Mouse (Mus musculus) forebrain, embryonic 13.5 days (tissue): ENCODE data around the gene Trappc11. TPM values are rescaled to one million over a fixed set of nuclear protein-coding genes. Genes with fewer than 3 reads are reported as not detected.
A peak's percentile ranks its signal among the peaks of the same experiment; 100 is the strongest.

ENCODE experiments used
- ATAC-seq: fragments of 200-750 bp; cut with Nextera tagmentation; 2 replicates; pipeline ENCODE4 v1.8.0; 2017
- H3K27ac ChIP-seq: fragments of 300-500 bp; sonication (generic); 2 replicates; pipeline ENCODE4 v1.5.1; 2015; ENCODE audit warnings: inconsistent platforms, mild to moderate bottlenecking, moderate library complexity
- H3K27me3 ChIP-seq: fragments of 300-500 bp; sonication (generic); 2 replicates; pipeline ENCODE4 v1.6.1; 2015; ENCODE audit warnings: mild to moderate bottlenecking, inconsistent platforms
- H3K36me3 ChIP-seq: fragments of 300-500 bp; sonication (generic); 2 replicates; pipeline ENCODE4 v1.6.1; 2015; ENCODE audit warnings: mild to moderate bottlenecking, inconsistent platforms; ENCODE audit not compliant: poor library complexity, severe bottlenecking
- H3K4me1 ChIP-seq: fragments of 300-500 bp; sonication (generic); 2 replicates; pipeline ENCODE4 v1.6.1; 2015; ENCODE audit warnings: inconsistent platforms
- H3K4me2 ChIP-seq: fragments of 300-500 bp; sonication (generic); 2 replicates; pipeline ENCODE4 v1.6.1; 2015; ENCODE audit warnings: inconsistent platforms, mild to moderate bottlenecking, moderate library complexity
- H3K4me3 ChIP-seq: fragments of 300-500 bp; sonication (generic); 2 replicates; pipeline ENCODE4 v1.5.1; 2015; ENCODE audit warnings: mild to moderate bottlenecking, inconsistent platforms
- H3K9ac ChIP-seq: fragments of 300-500 bp; sonication (generic); 2 replicates; pipeline ENCODE4 v1.6.1; 2015; ENCODE audit warnings: mild to moderate bottlenecking, inconsistent platforms
- H3K9me3 ChIP-seq: fragments of 300-500 bp; sonication (generic); replicated peaks from 2 replicates; pipeline ENCODE4 v1.6.1; 2016; ENCODE audit warnings: inconsistent platforms
- WGBS: fragments of 180-500 bp; shearing (Covaris S2); methylation state at CpG from one replicate; pipeline ENCODE4 v1.1.7; 2015; 5-methylcytosine and 5-hydroxymethylcytosine counted together
- polyA plus RNA-seq: library from polyadenylated mRNA; unstranded; fragments of >200 nt; fragmentation: Nextera tagmentation; extraction: Ambion mirVana; gene quantifications from 2 replicates; pipeline ENCODE4 v1.2.1, GENCODE M21; 2015

Gene Trappc11
- 34.4 and 40.1 TPM in 2 replicates for polyA plus RNA-seq

DNA sequence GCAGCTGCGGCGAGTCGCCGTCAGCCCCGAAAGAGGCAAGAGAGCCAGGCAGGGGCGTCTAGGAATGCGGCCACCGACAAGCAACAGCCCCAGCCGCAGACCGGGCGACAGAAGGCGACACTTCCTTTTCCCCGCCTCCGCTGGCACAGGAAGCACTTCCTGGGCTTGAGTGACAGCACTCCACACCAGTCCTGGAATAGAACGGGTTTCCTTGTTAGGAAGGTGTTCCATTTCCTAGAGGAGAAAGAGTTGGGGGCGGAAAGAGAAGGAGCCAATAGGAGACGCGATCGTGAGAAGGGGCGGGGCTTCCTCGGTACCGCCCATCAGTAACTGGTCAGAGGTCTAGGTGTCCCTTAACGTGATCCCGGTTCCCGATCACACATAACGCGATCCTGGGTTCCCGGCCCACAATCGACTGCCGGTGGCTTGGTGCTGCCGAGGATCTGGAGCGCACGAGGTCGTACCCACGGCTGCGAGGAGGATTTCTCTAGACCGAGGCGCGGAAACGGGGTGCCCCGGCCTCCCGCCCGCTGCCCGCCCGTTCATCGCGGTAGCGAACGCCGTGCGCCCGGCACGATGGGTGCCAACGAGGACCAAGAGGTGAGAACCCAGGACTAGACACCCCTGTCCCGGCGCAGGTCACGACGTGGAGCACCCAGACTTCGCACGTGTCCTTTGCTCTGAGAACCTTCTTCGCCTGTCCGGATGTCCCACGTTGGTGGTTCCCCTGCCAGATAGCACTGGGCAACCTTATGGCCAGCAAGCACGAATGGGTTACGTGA, at the start of gene Trappc11, which contains the start of gene Rwdd4a:
Gene Trappc11, minus strand, starts transcription at position 127 of the 782 bp plus-strand sequence.
Gene Rwdd4a, plus strand, starts transcription at position 321 of the 782 bp plus-strand sequence.
- WGBS, result under 1% methylated on average over 65 of the region's 65 CpGs
- Histone ChIP-seq H3K9me3 (no peaks in the 10 kb centered on the region), H3K27me3 (no peaks in the 10 kb centered on the region), H3K36me3 (peaks cover 27% of the 10 kb centered on the region), H3K4me2 (peak within 1 kb of the TSS; percentile 88), H3K4me1 (peaks cover 38% of the 10 kb centered on the region), H3K27ac (peak within 1 kb of the TSS; percentile 70), H3K4me3 (peak within 1 kb of the TSS; percentile 82), H3K9ac (peak within 1 kb of the TSS; percentile 92)
- ATAC-seq, result peak; percentile 100

DNA sequence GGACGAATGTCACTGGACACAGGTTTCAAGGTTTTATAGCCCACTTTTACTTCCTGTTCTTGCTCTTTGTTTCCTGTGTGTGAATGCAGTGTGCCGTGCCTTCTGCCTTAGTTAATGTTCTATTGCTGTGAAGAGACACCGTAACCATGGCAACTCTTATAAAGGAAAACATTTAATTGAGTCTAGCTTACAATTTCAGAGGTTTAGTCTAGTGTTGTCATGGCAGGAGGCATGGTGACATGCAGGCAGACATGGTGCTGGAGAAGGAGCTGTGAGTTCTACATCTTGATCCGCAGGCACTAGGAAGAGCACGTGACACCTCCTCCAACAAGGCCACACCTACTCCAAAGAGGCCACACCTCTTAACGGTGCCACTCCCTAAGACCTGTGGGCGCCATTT, 48.2 kb upstream of the Trappc11 start:
- Histone ChIP-seq H3K4me2 (no peak overlapping the region), H3K27ac (no peak overlapping the region), H3K27me3 (no peaks in the 10 kb centered on the region), H3K9ac (no peak overlapping the region), H3K9me3 (no peaks in the 10 kb centered on the region), H3K4me1 (0 out of 2 replicates have a peak, but pooled peaks cover 6% of the 10 kb centered on the region), H3K36me3 (no peaks in the 10 kb centered on the region), H3K4me3 (no peak overlapping the region)
- WGBS, result 75% methylated on average over 7 of the region's 7 CpGs
- peak; percentile 41; the same call in 1 of the 2 replicates for ATAC-seq

DNA sequence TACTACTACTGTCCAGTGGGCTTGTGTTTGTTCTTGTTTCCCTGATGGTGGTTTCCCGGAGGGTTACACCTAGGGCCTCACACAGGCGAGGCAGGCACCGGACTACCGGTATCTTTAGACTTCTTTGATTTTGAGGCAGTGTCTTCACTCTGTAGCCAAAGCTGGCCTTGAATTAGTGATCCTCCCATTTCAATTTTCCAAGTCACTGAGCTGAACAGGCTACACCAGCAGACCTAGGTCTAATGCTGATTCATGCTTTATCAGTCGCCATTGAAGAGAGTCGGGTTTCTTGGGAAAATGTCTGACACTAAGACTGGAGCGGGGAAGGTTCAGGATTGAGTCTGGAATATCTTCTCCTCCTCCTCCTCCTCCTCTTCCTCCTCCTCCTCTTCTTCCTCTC, 40.2 kb upstream of the Trappc11 start:
- Histone ChIP-seq H3K36me3 (no peaks in the 10 kb centered on the region), H3K4me2 (no peak overlapping the region), H3K27me3 (no peaks in the 10 kb centered on the region), H3K27ac (no peak overlapping the region), H3K4me3 (no peak overlapping the region), H3K9ac (no peak overlapping the region), H3K9me3 (no peaks in the 10 kb centered on the region), H3K4me1 (no peaks in the 10 kb centered on the region)
- no peak for ATAC-seq
- WGBS, result 88% methylated on average over 7 of the region's 7 CpGs

DNA sequence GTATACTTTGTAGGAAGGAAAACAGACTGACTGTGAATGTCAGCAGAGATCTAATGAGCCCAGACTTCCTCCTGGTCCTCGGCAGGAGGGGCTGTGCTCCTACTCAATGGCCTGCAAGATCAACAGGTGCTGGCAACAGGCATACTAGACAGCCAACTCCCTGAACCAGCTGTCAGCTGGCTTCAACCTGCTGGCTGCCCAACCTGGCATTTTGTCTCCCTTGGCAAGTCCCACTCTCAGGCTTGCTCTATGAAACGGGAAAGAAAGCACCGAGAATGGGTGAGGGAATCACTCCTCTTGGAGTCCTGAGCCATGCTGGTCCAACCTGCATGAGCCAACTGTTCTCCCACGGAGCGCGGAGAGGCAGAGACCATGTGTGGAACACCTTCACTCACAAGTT, 36.9 kb upstream of the Trappc11 start:
- no peak for ATAC-seq
- H3K4me3 ChIP-seq, result no peak overlapping the region
- no peaks in the 10 kb centered on the region for H3K36me3 ChIP-seq
- no peaks in the 10 kb centered on the region for H3K4me1 ChIP-seq
- H3K27me3 ChIP-seq, result no peaks in the 10 kb centered on the region
- H3K4me2 ChIP-seq, result no peak overlapping the region
- no peak overlapping the region for H3K9ac ChIP-seq
- no peak overlapping the region for H3K27ac ChIP-seq
- 86% methylated on average over 6 of the region's 6 CpGs for WGBS
- H3K9me3 ChIP-seq, result no peaks in the 10 kb centered on the region

DNA sequence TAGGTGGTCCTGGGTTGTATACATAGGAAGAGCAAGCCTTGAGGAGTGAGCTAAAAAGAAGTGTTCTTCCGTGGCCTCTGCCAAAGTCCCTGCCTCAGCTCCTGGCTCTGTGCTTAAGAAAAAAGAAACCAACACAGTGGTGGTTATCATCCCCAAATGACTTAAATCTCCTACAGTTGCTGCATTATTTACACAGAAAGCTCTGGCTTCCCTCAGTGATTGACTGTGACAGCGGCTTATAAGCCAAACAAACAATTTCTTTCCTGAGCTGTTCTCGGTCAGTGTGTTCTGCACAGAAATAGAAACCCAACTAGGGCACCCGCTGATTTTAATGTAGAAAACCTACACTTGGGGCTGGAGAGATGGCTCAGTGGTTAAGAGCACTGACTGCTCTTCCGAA, 34.8 kb upstream of the Trappc11 start:
- Histone ChIP-seq H3K9me3 (no peaks in the 10 kb centered on the region), H3K4me2 (no peak overlapping the region), H3K4me3 (no peak overlapping the region), H3K4me1 (no peaks in the 10 kb centered on the region), H3K27me3 (no peaks in the 10 kb centered on the region), H3K27ac (no peak overlapping the region), H3K36me3 (no peaks in the 10 kb centered on the region), H3K9ac (no peak overlapping the region)
- no peak for ATAC-seq
- 87% methylated on average over 5 of the region's 5 CpGs for WGBS

DNA sequence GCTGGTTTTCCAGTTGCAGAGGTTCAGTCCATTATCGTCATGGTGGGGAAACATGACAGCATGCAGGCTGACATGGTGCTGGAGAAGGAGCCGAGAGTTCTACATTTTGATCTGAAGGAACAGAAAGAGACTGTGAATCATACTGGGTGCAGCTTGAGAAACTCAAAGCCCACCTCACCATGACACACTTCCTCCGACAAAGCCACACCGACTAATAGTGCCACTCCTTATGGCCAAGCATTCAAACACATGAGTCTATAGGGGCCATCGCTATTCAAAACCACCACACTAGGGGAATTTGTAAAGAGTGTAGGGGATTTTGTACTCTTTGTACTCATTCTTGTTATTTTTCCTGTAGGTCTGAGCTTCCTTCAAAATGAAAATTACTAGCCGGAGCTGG, 33.3 kb upstream of the Trappc11 start:
- Histone ChIP-seq H3K27me3 (no peaks in the 10 kb centered on the region), H3K4me2 (no peak overlapping the region), H3K27ac (no peak overlapping the region), H3K4me3 (no peak overlapping the region), H3K4me1 (no peaks in the 10 kb centered on the region), H3K9ac (no peak overlapping the region), H3K9me3 (no peaks in the 10 kb centered on the region), H3K36me3 (no peaks in the 10 kb centered on the region)
- no peak for ATAC-seq
- 76% methylated on average over 6 of the region's 6 CpGs for WGBS

DNA sequence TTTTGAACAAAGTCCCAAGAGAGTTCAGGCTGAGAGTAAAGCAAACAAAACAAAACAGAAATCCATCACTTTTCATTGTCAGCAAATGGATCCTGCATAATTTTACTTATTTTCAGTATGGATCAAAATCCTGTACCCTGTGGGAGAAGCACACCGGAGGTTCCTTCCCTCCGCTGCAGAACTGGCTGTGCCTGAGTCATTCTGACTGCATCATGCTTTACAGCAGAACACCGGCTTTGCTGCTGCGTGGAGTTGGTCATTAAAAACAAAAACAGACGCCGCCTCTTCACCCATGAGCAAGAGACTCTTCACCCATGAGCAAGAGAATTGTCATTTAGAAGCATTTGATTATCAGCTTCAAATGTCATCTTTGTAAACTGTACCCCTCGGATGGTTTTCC, 27.5 kb upstream of the Trappc11 start:
- Histone ChIP-seq H3K27ac (no peak overlapping the region), H3K36me3 (no peaks in the 10 kb centered on the region), H3K27me3 (no peaks in the 10 kb centered on the region), H3K4me2 (no peak overlapping the region), H3K4me3 (no peak overlapping the region), H3K9ac (no peak overlapping the region), H3K4me1 (no peaks in the 10 kb centered on the region), H3K9me3 (no peaks in the 10 kb centered on the region)
- 89% methylated on average over 7 of the region's 7 CpGs for WGBS
- ATAC-seq, result no peak

DNA sequence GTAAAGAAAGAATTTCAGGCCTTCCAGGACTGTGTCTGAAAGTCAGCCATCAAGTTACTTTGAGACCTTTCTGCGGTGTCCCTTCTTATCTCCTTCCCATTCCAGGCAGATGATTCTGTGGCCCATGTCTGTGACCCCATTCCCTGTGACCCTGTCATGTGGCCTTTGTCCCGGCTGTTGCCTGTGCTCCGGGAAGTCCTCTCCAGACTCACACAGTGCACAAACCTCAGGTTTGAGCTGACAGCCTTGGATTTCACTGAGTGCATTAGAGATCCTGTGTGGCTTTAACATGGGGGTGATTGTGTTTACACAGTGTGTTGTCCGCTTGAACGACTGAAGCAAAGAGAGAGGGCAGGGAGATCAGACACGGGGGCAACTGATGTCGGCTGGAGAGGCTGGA, 25.0 kb upstream of the Trappc11 start:
- 55% methylated on average over 7 of the region's 7 CpGs for WGBS
- Histone ChIP-seq H3K9ac (no peak overlapping the region), H3K27me3 (no peaks in the 10 kb centered on the region), H3K4me3 (no peak overlapping the region), H3K4me2 (no peak overlapping the region), H3K9me3 (no peaks in the 10 kb centered on the region), H3K36me3 (peaks cover 6% of the 10 kb centered on the region), H3K4me1 (no peaks in the 10 kb centered on the region), H3K27ac (no peak overlapping the region)
- no peak for ATAC-seq

DNA sequence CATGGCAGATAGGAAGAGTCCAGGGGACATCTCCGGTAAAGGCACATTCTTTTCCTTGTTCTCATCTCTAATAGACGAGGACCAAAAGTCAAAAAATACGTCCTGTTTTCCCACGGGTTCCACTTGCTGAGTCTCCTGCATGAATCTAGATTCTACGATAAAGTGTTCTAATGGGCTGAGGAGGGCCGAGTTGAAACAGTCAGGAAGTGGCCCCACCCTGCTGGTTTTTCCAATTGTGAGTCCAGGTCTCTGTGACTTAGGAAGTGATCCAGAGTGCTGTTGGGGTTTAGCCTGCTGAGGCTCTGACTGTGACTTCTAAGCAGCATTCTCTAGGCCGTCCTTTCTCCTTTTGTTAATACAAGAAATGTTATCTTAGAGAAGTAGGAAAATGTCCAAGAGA, 23.2 kb upstream of the Trappc11 start:
- Histone ChIP-seq H3K36me3 (peaks cover 13% of the 10 kb centered on the region), H3K4me2 (no peak overlapping the region), H3K4me3 (no peak overlapping the region), H3K4me1 (no peaks in the 10 kb centered on the region), H3K27ac (no peak overlapping the region), H3K27me3 (no peaks in the 10 kb centered on the region), H3K9me3 (no peaks in the 10 kb centered on the region), H3K9ac (no peak overlapping the region)
- no peak for ATAC-seq
- WGBS, result 90% methylated on average over 7 of the region's 7 CpGs

DNA sequence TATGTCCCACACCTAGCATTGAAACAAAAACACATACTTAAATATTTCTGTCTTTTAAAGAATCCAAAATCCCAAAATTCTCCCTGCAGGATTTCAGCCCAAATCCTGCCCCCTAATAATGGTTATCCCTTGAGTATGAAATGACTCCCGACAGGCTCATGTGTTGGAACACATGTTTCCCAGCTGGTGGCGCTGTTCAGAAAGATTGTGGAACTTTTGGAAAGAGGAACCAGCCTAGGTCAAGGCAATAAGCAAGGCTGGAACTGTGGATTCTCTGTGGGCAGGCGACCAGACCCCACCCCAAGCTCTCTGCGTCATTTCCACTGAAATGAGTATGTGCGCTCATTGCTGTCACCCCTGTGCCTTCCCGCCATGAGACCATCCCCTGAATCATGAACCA, 20.3 kb upstream of the Trappc11 start:
- no peak overlapping the region for H3K9ac ChIP-seq
- H3K9me3 ChIP-seq, result no peaks in the 10 kb centered on the region
- no peaks in the 10 kb centered on the region for H3K27me3 ChIP-seq
- 87% methylated on average over 6 of the region's 6 CpGs for WGBS
- H3K36me3 ChIP-seq, result peaks cover 39% of the 10 kb centered on the region
- H3K4me2 ChIP-seq, result no peak overlapping the region
- ATAC-seq, result no peak
- H3K4me3 ChIP-seq, result no peak overlapping the region
- no peak overlapping the region for H3K27ac ChIP-seq
- H3K4me1 ChIP-seq, result no peaks in the 10 kb centered on the region

DNA sequence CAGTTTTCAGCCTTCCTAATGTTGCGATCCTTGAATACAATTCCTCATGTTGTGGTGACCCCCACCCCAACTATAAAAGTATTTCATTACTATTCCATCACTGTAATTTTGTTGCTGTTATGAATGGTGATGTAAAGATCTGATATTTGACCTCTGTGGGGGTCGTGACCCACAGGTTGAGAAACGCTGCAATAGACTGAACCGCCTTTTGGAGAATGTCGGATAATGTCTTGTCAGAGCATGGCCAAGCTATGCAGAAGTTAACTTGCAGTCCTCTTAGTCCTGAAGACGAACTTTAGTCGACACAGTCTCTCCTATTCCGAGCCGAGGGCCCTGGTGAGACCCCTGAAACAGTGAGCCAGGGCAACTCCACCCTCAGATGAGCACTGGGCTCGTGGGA, 13.8 kb upstream of the Trappc11 start:
- no peak for ATAC-seq
- H3K4me1 ChIP-seq, result no peaks in the 10 kb centered on the region
- peaks cover 87% of the 10 kb centered on the region for H3K36me3 ChIP-seq
- WGBS, result 97% methylated on average over 10 of the region's 10 CpGs
- no peak overlapping the region for H3K27ac ChIP-seq
- no peak overlapping the region for H3K9ac ChIP-seq
- no peak overlapping the region for H3K4me3 ChIP-seq
- H3K9me3 ChIP-seq, result no peaks in the 10 kb centered on the region
- H3K27me3 ChIP-seq, result no peaks in the 10 kb centered on the region
- H3K4me2 ChIP-seq, result no peak overlapping the region

DNA sequence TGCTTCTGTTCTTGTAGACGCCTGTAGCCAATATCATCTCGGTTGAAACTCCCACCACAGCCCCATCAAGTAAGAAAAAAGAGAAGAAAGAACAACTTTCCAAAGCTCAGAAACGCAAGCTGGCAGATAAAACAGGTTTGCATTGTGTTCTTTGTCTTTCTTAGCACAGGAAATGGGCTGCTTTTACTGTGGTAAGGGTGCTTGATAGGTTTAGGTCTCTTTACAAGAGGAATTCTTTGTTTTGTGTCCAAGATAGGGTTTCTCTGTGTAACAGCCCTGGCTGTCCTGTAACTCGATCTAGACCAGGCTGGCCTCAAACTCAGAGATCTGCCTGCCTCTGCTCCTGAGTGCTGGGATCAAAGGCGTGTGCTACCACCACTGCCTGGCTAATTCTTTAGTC, 10.8 kb upstream of the Trappc11 start:
- Histone ChIP-seq H3K4me1 (no peaks in the 10 kb centered on the region), H3K4me3 (no peak overlapping the region), H3K27ac (no peak overlapping the region), H3K9ac (no peak overlapping the region), H3K4me2 (no peak overlapping the region), H3K36me3 (peaks cover 80% of the 10 kb centered on the region), H3K9me3 (no peaks in the 10 kb centered on the region), H3K27me3 (no peaks in the 10 kb centered on the region)
- WGBS, result 94% methylated on average over 5 of the region's 5 CpGs
- no peak for ATAC-seq

DNA sequence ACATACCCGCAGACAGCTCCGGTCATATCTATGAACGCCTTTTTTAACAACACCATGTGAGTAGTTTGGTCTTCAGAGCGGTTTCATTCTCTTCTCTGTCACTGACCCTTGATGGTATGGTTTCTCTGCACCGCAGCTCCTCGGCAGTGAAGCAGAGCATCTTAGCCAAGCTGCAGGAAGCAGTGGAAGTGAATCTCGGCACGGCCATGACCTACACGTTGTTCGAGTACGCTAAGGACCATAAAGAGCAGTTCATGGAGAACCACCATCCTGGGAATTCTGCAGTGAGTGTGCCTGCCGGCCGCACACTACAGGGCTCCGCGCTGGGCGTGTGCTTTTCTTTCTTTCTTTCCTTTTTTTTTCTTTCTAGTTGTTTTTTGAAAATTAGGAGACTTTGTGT, 9.5 kb upstream of the Trappc11 start:
- no peaks in the 10 kb centered on the region for H3K9me3 ChIP-seq
- no peak overlapping the region for H3K4me3 ChIP-seq
- H3K27ac ChIP-seq, result no peak overlapping the region
- no peak overlapping the region for H3K4me2 ChIP-seq
- ATAC-seq, result no peak
- H3K9ac ChIP-seq, result no peak overlapping the region
- H3K4me1 ChIP-seq, result no peaks in the 10 kb centered on the region
- H3K27me3 ChIP-seq, result no peaks in the 10 kb centered on the region
- WGBS, result 95% methylated on average over 16 of the region's 16 CpGs
- peaks cover 76% of the 10 kb centered on the region for H3K36me3 ChIP-seq
